Mouse (Mus musculus): ENCODE results near the gene Itga6.

GRCm38 (mm10) chr2:71843316-71843715 lies 97.9 kb downstream of the Itga6 start:
- TF ChIP-seq POLR2A (IDR thresholded peaks at IDR 0.05; ENCODE audit: control insufficient read depth in 1 of 2, insufficient read depth in 1 of 2, low read depth in 1 of 2, low read length in 2 of 2, poor library complexity in 1 of 2) (no peak), EP300 (IDR thresholded peaks at IDR 0.05; ENCODE audit: low read depth in 1 of 2, low read length in 2 of 2) (no peak), CTCF (IDR thresholded peaks at IDR 0.05 in 2 of 3, conservative IDR thresholded peaks at IDR 0.05 in 1 of 3; ENCODE audit: control insufficient read depth in 1 of 3, insufficient read depth in 1 of 3, low read depth in 2 of 3, low read length in 3 of 3, poor library complexity in 1 of 3, severe bottlenecking in 1 of 3) (no peak), MEF2A (IDR thresholded peaks at IDR 0.05; ENCODE audit: extremely low read depth, insufficient replicate concordance, low read depth, low read length, poor library complexity, severe bottlenecking) (no peak), HCFC1 (IDR thresholded peaks at IDR 0.05; ENCODE audit: low read depth, low read length) (no peak), MAX (IDR thresholded peaks at IDR 0.05; ENCODE audit: low read length) (no peak), ZKSCAN1 (IDR thresholded peaks at IDR 0.05; ENCODE audit: low read depth, low read length) (no peak), ZMIZ1 (IDR thresholded peaks at IDR 0.05; ENCODE audit: low read depth, low read length) (no peak), ZC3H11A (IDR thresholded peaks at IDR 0.05; ENCODE audit: low read depth, low read length) (no peak), ZNF384 (IDR thresholded peaks at IDR 0.05; ENCODE audit: low read depth, low read length) (no peak), ELF1 (IDR thresholded peaks at IDR 0.05; ENCODE audit: low read depth, low read length) (no peak), USF2 (IDR thresholded peaks at IDR 0.05; ENCODE audit: borderline replicate concordance in 1 of 2, insufficient read depth in 1 of 2, low read depth in 1 of 2, low read length in 2 of 2) (no peak), GATA1 (IDR thresholded peaks at IDR 0.05; ENCODE audit: low read depth, low read length) (no peak), CHD2 (IDR thresholded peaks at IDR 0.05; ENCODE audit: low read length) (no peak)
